Mouse (Mus musculus) left cerebral cortex, postnatal 14 days (tissue): ENCODE results near the gene Armc2. TPM values are rescaled to one million over a fixed set of nuclear protein-coding genes. Genes with fewer than 3 reads are reported as not detected.
"Not testable (repeated sequence)": the region's sequence is repeated elsewhere in the genome, so short reads cannot be mapped to it uniquely, and the experiment has no call there.

Experiments used
- DNase-seq, 2 experiments: peaks; one replicate each; pipeline ENCODE4 v3.0.0; 2021 to 2022; ENCODE audit warnings: low spot score in 2 of 2, mixed read lengths in 1 of 2
- intact Hi-C: fragments of 180-260 bp; cut with DNase I; formaldehyde crosslinking; loops from one replicate; pipeline ENCODE4 v1.15.1; 2025
- total RNA-seq, 2 experiments: library from RNA; stranded (reverse); gene quantifications; 2 replicates each; pipeline ENCODE4 v1.2.3; 2021

The Armc2 gene
- total RNA-seq, 2 experiments from 2014 or later, result 14.2 to 18.0 TPM

DNA sequence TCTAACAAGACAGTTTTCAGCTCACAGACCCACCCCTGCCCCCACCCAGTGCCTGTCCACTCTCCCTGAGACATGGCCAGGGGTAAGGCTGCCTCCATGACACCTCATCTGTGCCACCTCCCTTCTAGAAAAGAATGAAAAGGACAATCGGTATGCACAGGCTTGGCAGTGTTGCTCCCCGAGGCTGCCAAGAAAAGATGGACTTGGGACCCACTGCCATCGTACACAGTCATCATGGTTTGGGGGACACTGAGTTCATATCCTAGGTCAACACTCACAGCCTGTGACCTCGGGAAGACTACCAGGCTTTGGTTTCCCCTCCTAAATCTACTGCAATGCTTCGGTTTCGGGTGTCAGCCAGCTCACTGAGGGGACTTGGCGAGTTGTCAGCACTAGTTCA lies 35.4 kb downstream of the Armc2 start:
- intact Hi-C loops, result loop anchor here (5.0 kb wide), 1 partner anchor 294 kb away; the partner anchor contains the start of gene Foxo3
- DNase-seq, result no peak

DNA sequence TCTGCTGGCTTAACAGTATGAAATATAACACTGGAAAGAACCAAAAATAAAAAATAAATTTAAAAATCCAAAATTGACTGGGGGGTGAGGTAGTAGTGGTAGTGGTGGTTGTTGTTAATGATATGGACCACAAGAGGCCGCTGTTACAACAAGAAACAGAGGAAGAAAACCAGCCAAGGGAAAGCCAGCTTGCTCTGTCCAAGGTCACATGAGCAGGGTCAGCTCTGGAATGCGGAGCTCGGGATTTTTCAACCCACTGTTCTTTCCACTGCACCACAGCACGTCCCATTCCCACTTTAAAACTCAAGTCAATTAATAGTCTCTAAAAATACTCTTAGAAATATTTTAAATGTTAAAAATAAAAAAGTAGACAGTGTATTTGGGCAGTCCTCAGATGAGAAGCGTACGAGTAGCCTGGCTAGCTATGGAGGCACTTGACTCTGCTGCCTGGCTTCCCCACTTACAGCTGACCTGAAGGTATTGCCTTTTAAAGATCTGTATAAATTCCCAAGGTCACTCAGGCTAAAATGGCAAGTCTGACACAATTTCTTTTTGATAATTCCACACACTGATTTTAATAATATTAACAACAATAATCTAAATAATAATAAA lies 37.4 kb downstream of the Armc2 start:
- intact Hi-C loops, result loop anchor here (2.0 to 5.0 kb wide), 2 partner anchors 296 to 310 kb away; partner anchors contain the start of gene Foxo3
- peak; percentile 67 to 76 for DNase-seq

DNA sequence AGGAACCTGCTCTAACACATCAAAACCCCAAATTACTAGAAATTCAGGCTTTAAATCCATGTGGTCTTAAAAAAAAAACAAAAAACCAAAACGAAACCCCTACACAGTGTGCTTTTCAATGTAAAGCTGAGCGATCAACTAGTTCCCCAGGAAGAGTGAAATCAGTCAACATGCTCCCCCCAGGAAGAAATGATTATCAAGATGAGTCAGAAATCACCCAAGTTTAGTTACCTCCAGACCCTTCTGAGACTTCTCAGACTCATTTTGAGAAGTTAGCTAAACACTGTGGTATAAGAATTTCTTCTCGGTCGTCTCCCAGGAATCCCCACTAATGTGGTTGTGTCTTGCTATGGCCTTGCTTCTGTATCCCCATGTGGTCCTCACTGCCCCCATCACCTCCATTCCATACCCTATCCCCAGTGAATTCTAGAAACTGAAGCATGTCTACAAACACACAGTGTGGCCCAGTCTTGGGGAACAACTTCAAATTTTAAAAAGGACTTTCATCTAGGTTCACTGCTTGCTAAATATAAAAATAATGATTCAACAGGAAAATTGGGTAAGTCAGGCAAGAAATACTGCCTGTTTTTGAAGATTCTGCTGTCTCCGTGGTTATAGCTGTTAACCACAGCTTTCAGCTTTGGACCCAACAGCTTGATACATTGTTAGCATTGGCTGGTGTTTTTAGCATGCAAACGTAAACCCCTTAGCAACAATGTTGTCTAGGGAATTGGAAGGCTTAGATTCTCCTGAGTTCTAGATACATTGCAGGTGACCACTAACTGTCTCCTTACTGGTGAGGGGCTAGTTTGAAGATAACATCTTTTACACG lies 39.6 kb downstream of the Armc2 start:
- peak in 1 of 2 experiments; percentile 29 for DNase-seq
- intact Hi-C loops, result loop anchor here (5.0 kb wide), 1 partner anchor 146 kb away; no protein-coding TSS in a partner anchor

DNA sequence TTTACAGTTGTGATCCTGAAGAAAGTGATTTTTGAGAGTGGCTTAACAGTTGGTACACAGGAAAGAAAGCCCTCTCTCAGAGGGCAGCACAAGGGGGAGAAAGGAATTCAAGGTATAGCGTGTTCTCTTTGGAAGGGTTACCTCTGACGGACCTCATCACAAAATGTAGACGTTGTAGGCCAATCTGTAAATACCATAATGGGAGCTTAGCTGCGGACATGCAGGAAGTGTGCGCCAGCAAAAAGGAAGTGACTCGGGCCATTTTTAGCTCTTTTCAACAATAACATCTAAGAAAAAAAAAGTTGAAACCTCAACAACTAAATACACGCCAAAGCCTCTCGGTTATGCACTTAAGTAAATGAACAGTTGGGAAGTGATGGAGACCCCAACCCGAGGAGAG lies 45.6 kb downstream of the Armc2 start:
- intact Hi-C loops, result no loop called here
- no peak for DNase-seq

DNA sequence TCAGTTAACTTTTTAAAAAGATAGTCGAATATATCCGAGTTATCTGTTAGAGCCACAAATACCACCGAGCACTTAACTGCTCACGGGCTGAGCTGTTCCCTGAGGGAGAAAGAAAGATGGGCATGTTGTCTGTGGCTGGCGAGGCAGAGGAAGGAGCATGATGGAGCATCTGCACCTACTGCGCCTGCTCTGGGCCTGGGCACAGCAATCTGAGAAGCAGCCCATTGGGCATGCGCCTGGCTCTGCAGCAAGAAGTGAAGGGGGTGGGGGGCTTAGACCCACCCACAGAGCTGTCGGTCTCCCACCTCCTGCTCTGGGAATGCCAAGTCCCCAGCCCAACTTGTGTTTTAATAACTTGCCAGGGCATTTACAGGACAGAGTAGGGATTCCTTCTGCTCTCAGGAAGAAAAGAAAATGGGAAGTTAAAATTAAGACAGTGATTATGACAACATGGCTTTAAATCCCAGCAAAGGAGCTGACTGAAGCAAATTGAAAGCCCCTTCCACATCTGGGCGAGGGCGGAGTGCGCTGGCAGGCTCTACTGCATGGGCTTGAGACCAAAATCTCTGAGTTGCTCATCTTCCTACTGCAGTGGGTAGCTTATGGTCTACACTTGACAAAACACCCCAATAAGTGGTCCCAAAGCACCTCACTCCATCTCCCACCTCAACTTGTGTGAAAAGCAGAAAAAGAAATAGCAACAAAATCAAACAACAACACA lies 50.2 kb downstream of the Armc2 start:
- DNase-seq, result no peak
- intact Hi-C loops, result no loop called here

GRCm38 (mm10) chr10:41962725-41963124 lies 55.5 kb downstream of the Armc2 start:
- no peak for DNase-seq
- intact Hi-C loops, result no loop called here

DNA sequence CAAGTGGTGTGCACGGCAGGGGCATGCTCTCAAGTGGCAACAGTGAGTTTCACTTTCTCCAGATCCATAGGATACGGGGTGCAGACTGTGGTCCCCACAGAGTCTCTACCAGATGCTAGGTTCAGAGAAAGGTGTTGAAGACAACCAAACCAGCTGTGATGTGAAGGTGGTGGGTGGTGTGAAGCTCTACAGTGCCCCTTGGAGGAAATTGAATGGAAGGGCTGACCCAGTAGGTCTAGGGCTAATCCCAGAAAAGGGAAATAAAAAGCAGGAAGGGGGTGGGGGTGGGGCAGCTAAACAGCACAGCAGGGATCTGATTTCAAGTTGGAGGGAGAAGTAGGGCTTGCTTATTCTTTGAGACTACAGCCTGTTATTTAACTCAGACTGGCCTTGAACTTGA lies 58.4 kb downstream of the Armc2 start:
- no peak for DNase-seq
- intact Hi-C loops, result no loop called here

DNA sequence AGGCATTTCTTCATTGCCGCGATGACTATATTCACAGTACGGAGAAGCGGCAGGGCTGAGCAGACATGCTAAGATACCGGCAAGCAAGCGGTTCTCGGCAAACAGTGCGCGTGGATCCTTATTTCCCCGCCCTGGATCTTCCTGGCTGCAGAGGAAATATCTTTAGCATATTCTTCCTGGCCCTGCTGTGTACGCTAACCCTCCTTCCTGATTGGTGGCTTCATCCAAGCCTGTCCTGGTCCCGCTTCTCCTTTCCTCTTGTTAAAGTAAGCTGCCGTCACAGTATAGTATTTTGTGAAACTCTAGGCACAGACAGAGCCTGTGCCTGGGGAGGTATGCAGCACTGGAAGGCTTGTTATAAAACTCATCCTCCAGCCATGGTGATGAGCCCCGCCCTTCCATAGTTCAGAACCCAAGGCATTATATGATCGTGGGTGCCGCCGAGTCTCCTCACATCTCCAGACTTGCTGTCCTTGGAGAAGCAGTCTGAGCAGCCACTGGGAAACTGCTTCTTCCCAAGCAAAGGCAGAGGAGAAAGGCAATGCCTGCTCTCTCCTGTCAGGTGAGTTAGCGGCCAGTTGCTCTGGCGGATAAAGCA lies 59.5 kb downstream of the Armc2 start:
- DNase-seq, result no peak
- intact Hi-C loops, result no loop called here

DNA sequence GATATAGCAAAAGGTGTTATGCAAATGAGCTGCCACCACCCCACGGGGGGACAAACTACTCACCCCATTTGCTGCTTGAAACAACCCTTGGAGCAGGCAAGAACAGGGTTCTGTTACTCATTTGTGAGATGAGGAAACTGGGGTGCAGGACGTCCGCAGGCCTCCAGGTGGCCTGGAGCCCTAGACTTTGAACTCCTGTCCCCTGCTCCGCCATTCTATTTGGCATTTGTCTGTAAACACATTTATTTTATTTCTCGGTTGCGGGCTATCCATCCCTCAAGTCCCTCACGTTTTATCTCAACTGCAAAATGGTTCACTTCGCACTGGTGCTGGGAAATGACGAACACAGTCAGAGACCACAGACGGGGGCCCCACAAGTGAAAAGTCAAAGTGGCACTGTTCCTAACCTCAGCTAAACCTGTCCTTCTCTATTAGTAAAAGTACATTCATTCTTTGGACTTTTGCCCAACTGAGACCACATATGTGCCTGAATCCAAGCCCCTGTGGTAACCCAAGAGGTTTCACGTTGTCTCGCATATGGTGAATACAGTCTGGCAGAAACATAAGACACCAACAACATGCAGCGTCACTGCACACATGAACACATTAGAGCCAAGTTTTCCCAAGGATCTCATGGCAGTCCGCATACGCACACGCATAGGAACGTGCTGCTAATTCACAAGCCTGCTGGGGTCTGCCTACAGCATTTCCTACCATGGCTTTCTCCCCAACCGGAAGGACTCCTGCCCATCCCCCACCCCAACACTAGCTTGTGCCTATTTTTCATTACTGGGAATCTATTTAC lies 60.6 kb downstream of the Armc2 start:
- intact Hi-C loops, result no loop called here

DNA sequence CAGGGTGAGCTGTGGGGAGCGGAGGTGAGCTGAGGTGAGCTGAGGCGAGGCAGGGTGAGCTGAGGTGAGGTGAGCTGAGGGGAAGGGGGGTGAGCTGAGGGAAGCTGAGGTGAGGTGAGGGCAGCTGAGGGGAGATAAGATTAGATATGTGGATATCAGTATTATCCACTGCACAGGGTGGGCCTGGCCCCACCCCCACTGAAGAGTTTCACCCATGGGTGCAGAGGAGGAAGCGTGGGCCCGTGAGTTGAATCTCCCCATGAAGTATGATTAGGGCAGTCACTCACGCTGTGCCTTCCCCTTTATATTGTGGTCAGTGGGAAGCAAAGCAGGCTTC lies 64.7 kb downstream of the Armc2 start:
- DNase-seq, result no peak
- intact Hi-C loops, result no loop called here

More for the DNA sequence above, 60.6 kb downstream of the Armc2 start:
- no peak for DNase-seq

DNA sequence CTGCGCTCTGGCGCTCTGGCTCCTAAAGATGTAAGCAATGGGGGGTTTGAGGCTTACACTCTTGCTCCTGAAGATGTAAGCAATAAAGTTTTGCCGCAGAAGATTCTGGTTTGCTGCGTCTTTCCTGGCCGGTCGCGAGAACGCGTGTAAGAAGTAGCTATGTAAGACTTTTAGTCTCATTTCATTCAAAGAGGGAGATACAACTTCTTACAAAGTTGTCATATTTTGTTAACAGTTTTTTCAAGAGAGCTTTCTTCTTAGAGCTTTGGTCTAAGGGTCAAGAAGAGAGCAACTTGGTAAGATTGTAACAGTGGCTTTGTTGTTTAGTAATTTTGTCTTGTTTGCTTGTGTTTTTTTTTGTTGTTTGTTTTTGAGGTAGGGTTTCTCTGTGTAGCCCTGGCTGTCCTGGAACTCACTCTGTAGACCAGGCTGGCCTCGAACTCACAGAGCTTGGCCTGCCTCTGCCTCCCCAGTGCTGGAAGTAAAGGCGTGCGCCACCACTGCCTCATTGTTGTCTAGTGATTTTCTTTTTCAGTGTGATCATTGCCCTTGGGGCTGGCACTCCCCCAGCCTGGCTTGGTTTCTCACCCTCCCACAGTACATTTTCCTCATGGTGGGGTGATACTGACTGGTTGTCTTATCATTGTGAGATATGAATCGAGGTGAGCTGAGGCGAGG lies 65.3 kb downstream of the Armc2 start:
- intact Hi-C loops, result no loop called here
- DNase-seq, result no peak

- intact Hi-C loops, DNase-seq: not testable (repeated sequence)
Observed at GRCm38 (mm10) chr10:41952354-41952753, 65.9 kb downstream of the Armc2 start.

GRCm38 (mm10) chr10:41939090-41939489 lies 79.2 kb downstream of the Armc2 start:
- DNase-seq, result peak; percentile 20 to 50
- intact Hi-C loops, result loop anchor here (5.0 kb wide), 1 partner anchor 338 kb away; the partner anchor contains the start of gene Foxo3

DNA sequence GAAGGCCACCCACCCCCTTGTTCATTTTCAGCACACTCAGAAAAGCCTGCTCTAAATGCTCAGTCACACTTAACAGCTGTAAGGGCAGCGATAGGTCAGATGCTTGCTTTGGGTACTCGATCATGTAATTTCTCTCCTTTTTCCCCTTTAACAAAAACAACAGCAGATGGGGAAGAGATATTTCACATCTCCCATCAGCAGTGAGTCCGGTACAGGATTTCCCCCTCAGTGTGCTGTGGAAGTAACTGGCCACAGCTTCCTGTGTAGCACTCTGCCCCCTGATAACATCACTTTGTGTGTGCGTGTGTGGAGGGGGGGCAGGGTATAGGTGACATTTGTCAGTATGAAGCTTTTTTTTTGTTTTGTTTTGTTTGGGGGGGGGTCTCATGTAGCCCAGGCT lies 81.1 kb downstream of the Armc2 start:
- DNase-seq, result no peak
- intact Hi-C loops, result loop anchor here (5.0 kb wide), 1 partner anchor 340 kb away; the partner anchor contains the start of gene Foxo3

GRCm38 (mm10) chr10:41936100-41936499 lies 82.1 kb downstream of the Armc2 start:
- peak; percentile 26 to 40 for DNase-seq
- intact Hi-C loops, result loop anchor here (5.0 kb wide), 1 partner anchor 341 kb away; the partner anchor contains the start of gene Foxo3

GRCm38 (mm10) chr10:41935476-41935829 lies 82.8 kb downstream of the Armc2 start:
- intact Hi-C loops, result loop anchor here (5.0 kb wide), 1 partner anchor 342 kb away; the partner anchor contains the start of gene Foxo3
- peak; percentile 45 to 70 for DNase-seq

- intact Hi-C loops, result loop anchor here (5.0 kb wide), 1 partner anchor 342 kb away; the partner anchor contains the start of gene Foxo3
- peak; percentile 79 to 84 for DNase-seq
Observed at GRCm38 (mm10) chr10:41934633-41935475, 83.4 kb downstream of the Armc2 start.
